Mouse (Mus musculus) G1E (cell line): ENCODE measurements at regions not wholly inside any gene's neighbourhood (a gene's known extent, or its start where the extent isn't known, plus 50 kb on each side); places are given as distances from the start of the nearest gene placed in this dataset.

Experiments
- ATAC-seq: 2 replicates; pipeline ENCODE4 v1.8.0; 2016; ENCODE audit warnings: mild to moderate bottlenecking; ENCODE audit not compliant: insufficient number of reproducible peaks, poor library complexity, low FRiP score, severe bottlenecking; ENCODE audit errors: extremely low read depth
- DNase-seq: peaks from one replicate; pipeline ENCODE4 v3.0.0; 2012; ENCODE audit warnings: low spot score
- H3K27me3 ChIP-seq: 2 replicates; pipeline ENCODE4 v1.6.1; 2012; ENCODE audit warnings: mild to moderate bottlenecking, low read length, inconsistent platforms; ENCODE audit not compliant: insufficient read depth
- H3K36me3 ChIP-seq: replicated peaks from 2 replicates; pipeline ENCODE3; 2012; ENCODE audit warnings: mild to moderate bottlenecking, inconsistent platforms
- H3K4me1 ChIP-seq: 2 replicates; pipeline ENCODE4 v1.6.1; 2012; ENCODE audit warnings: low read depth, low read length, inconsistent platforms, mixed read lengths; ENCODE audit not compliant: insufficient read depth
- H3K4me3 ChIP-seq: 2 replicates; pipeline ENCODE4 v1.5.1; 2012; ENCODE audit warnings: low read depth, mild to moderate bottlenecking, inconsistent platforms, low read length, moderate library complexity, mixed read lengths
- H3K9me3 ChIP-seq: replicated peaks from 2 replicates; pipeline ENCODE4 v1.6.1; 2012; ENCODE audit warnings: inconsistent platforms
- CTCF ChIP-seq: IDR thresholded peaks from 2 replicates; pipeline ENCODE4 v1.5.1; 2012; ENCODE audit warnings: low read depth, low read length, inconsistent platforms, mixed read lengths
- GATA1 ChIP-seq: IDR thresholded peaks from 2 replicates; pipeline ENCODE4 v1.6.1; 2012; ENCODE audit warnings: borderline replicate concordance, low read length, inconsistent platforms, mixed read lengths
- GATA2 ChIP-seq: IDR thresholded peaks from 2 replicates; pipeline ENCODE4 v1.6.1; 2012; ENCODE audit warnings: low read depth, low read length, inconsistent platforms, borderline replicate concordance
- POLR2AphosphoS5 ChIP-seq: IDR thresholded peaks from 2 replicates; pipeline ENCODE4 v1.6.1; 2012; ENCODE audit warnings: low read depth, low read length, inconsistent platforms; ENCODE audit not compliant: insufficient replicate concordance
- TAL1 ChIP-seq: conservative IDR thresholded peaks from 2 replicates; pipeline ENCODE4 v1.6.1; 2012; ENCODE audit warnings: low read depth, low read length, inconsistent platforms, mixed read lengths

GRCm38 (mm10) chr11:84648899-84649298, 123.6 kb upstream of the Lhx1 start:
- Histone ChIP-seq H3K27me3 (peaks cover 46% of the 10 kb centered on the region), H3K9me3 (peaks cover 5% of the 10 kb centered on the region; the same call in 1 of the 2 replicates), H3K4me3 (no peak overlapping the region), H3K36me3 (no peaks in the 10 kb centered on the region), H3K4me1 (no peaks in the 10 kb centered on the region)
- no peak for ATAC-seq
- TF ChIP-seq POLR2AphosphoS5 (no peak), TAL1 (no peak), CTCF (no peak), GATA1 (no peak), GATA2 (no peak)
- no peak for DNase-seq

GRCm38 (mm10) chr11:84647104-84647503, 121.8 kb upstream of the Lhx1 start:
- Histone ChIP-seq H3K4me3 (no peak overlapping the region), H3K27me3 (peaks cover 46% of the 10 kb centered on the region), H3K36me3 (no peaks in the 10 kb centered on the region), H3K4me1 (no peaks in the 10 kb centered on the region), H3K9me3 (peaks cover 5% of the 10 kb centered on the region; the same call in 1 of the 2 replicates)
- no peak for ATAC-seq
- DNase-seq: no peak
- no peak for TF ChIP-seq CTCF
- TF ChIP-seq TAL1: no peak
- TF ChIP-seq GATA1: no peak
- no peak for TF ChIP-seq POLR2AphosphoS5
- no peak for TF ChIP-seq GATA2

- Histone ChIP-seq H3K27me3 (peaks cover 61% of the 10 kb centered on the region), H3K4me3 (no peak overlapping the region), H3K9me3 (peaks cover 5% of the 10 kb centered on the region; the same call in 1 of the 2 replicates), H3K36me3 (no peaks in the 10 kb centered on the region), H3K4me1 (peaks cover 5% of the 10 kb centered on the region; the same call in 1 of the 2 replicates)
- TF ChIP-seq TAL1: no peak
- no peak for TF ChIP-seq GATA1
- TF ChIP-seq POLR2AphosphoS5: no peak
- DNase-seq (no peak), ATAC-seq (no peak)
Observed at GRCm38 (mm10) chr11:84643107-84643372, 117.7 kb upstream of the Lhx1 start.

GRCm38 (mm10) chr11:84642300-84643106, 117.2 kb upstream of the Lhx1 start:
- no peak overlapping the region for H3K4me3 ChIP-seq
- TF ChIP-seq POLR2AphosphoS5 (no peak), CTCF (no peak), TAL1 (no peak), GATA1 (no peak), GATA2 (no peak)

GRCm38 (mm10) chr11:84641601-84642000, 116.3 kb upstream of the Lhx1 start:
- Histone ChIP-seq H3K27me3 (peaks cover 75% of the 10 kb centered on the region), H3K9me3 (no peaks in the 10 kb centered on the region), H3K4me3 (no peak overlapping the region), H3K36me3 (no peaks in the 10 kb centered on the region), H3K4me1 (peaks cover 5% of the 10 kb centered on the region; the same call in 1 of the 2 replicates)
- ATAC-seq: no peak
- TF ChIP-seq POLR2AphosphoS5 (no peak), TAL1 (no peak), GATA1 (no peak), GATA2 (no peak), CTCF (no peak)
- no peak for DNase-seq

More at GRCm38 (mm10) chr11:84642300-84643106, 117.2 kb upstream of the Lhx1 start:
- Histone ChIP-seq H3K36me3 (no peaks in the 10 kb centered on the region), H3K9me3 (peaks cover 5% of the 10 kb centered on the region; the same call in 1 of the 2 replicates), H3K4me1 (peaks cover 5% of the 10 kb centered on the region; the same call in 1 of the 2 replicates), H3K27me3 (peaks cover 66% of the 10 kb centered on the region)
- DNase-seq: no peak
- no peak for ATAC-seq

- peaks cover 11% of the 10 kb centered on the region for H3K4me1 ChIP-seq
- no peaks in the 10 kb centered on the region for H3K9me3 ChIP-seq
- H3K4me3 ChIP-seq: no peak overlapping the region
- DNase-seq: no peak
- H3K36me3 ChIP-seq: no peaks in the 10 kb centered on the region
- ATAC-seq: no peak
- H3K27me3 ChIP-seq: peaks cover 84% of the 10 kb centered on the region
- TF ChIP-seq GATA1: no peak
- TF ChIP-seq CTCF: no peak
- TF ChIP-seq GATA2: no peak
- no peak for TF ChIP-seq POLR2AphosphoS5
- no peak for TF ChIP-seq TAL1
Observed at GRCm38 (mm10) chr11:84638353-84638752, 113.0 kb upstream of the Lhx1 start.
